Mouse (Mus musculus) CH12.LX (cell line): ENCODE data around the gene Efnb2. TPM values are rescaled to one million over a fixed set of nuclear protein-coding genes. Genes with fewer than 3 reads are reported as not detected.

Experiments used
- DNase-seq: peaks from one replicate; pipeline ENCODE4 v3.0.0-alpha.2; 2013; ENCODE audit errors: extremely low read depth
- H3K27ac ChIP-seq: 2 replicates; pipeline ENCODE4 v1.5.1; 2012; ENCODE audit warnings: low read depth, mild to moderate bottlenecking, control low read depth, moderate library complexity; ENCODE audit not compliant: insufficient read depth
- H3K27me3 ChIP-seq: replicated peaks from 2 replicates; pipeline ENCODE3; 2012; ENCODE audit warnings: inconsistent platforms
- H3K36me3 ChIP-seq, 2 experiments: replicated peaks in 1 of 2; 2 replicates each; pipeline versions ENCODE3 to v1.6.1; 2012; ENCODE audit warnings: inconsistent platforms in 1 of 2, low read length in 1 of 2, mild to moderate bottlenecking in 1 of 2, mixed read lengths in 1 of 2, moderate library complexity in 1 of 2; ENCODE audit not compliant: control insufficient read depth in 1 of 2, insufficient read depth in 1 of 2
- H3K4me1 ChIP-seq, 2 experiments: 2 replicates each; pipeline ENCODE4 v1.6.1; 2012; ENCODE audit warnings: inconsistent platforms in 1 of 2, moderate library complexity in 1 of 2; ENCODE audit not compliant: insufficient read depth in 2 of 2, control insufficient read depth in 1 of 2
- H3K4me2 ChIP-seq: 2 replicates; pipeline ENCODE4 v1.6.1; 2012; ENCODE audit warnings: low read depth, mild to moderate bottlenecking, control low read depth; ENCODE audit not compliant: poor library complexity, insufficient read depth, severe bottlenecking
- H3K4me3 ChIP-seq, 3 experiments: fragments of 150-350 bp in 1 of 3; sonication (generic) in 1 of 3; replicated peaks in 1 of 3; 2 replicates each; pipeline versions ENCODE3 to v1.5.1; 2011 to 2012; ENCODE audit warnings: low read depth in 2 of 3, low read length in 2 of 3, mild to moderate bottlenecking in 2 of 3, moderate library complexity in 2 of 3, control low read depth in 1 of 3, improper control_type of control experiment in 1 of 3, inconsistent platforms in 1 of 3, mixed read lengths in 1 of 3; ENCODE audit not compliant: poor library complexity in 1 of 3
- H3K79me2 ChIP-seq: replicated peaks from 2 replicates; pipeline ENCODE4 v1.6.1; 2012; ENCODE audit warnings: mild to moderate bottlenecking, moderate library complexity; ENCODE audit not compliant: control insufficient read depth, poor library complexity, insufficient read depth, severe bottlenecking; ENCODE audit errors: extremely low read depth
- H3K9ac ChIP-seq: 2 replicates; pipeline ENCODE4 v1.6.1; 2012; ENCODE audit warnings: low read depth, mild to moderate bottlenecking, control low read depth, moderate library complexity; ENCODE audit not compliant: insufficient read depth
- H3K9me3 ChIP-seq: replicated peaks from 2 replicates; pipeline ENCODE3; 2012; ENCODE audit warnings: low read length, inconsistent platforms, mixed read lengths
- BHLHE40 ChIP-seq: IDR thresholded peaks from 2 replicates; pipeline ENCODE4 v1.6.1; 2011; ENCODE audit warnings: mild to moderate bottlenecking, low read depth, low read length, improper control_type of control experiment
- CHD1 ChIP-seq: IDR thresholded peaks from 2 replicates; pipeline ENCODE4 v1.6.1; 2012; ENCODE audit warnings: low read depth, low read length, improper control_type of control experiment, inconsistent platforms
- CHD2 ChIP-seq: IDR thresholded peaks from 2 replicates; pipeline ENCODE4 v1.6.1; 2011; ENCODE audit warnings: low read length, improper control_type of control experiment
- CTCF ChIP-seq, 2 experiments: IDR thresholded peaks in 1 of 2; conservative IDR thresholded peaks in 1 of 2; 2 replicates each; pipeline ENCODE4 v1.5.1; 2011 to 2012; ENCODE audit warnings: low read depth in 2 of 2, low read length in 2 of 2, improper control_type of control experiment in 1 of 2, inconsistent platforms in 1 of 2, mild to moderate bottlenecking in 1 of 2, moderate library complexity in 1 of 2
- EP300 ChIP-seq: IDR thresholded peaks from 2 replicates; pipeline ENCODE4 v1.6.1; 2011; ENCODE audit warnings: low read length, improper control_type of control experiment
- ETS1 ChIP-seq: conservative IDR thresholded peaks from 2 replicates; pipeline ENCODE4 v1.6.1; 2012; ENCODE audit warnings: low read depth, mild to moderate bottlenecking, inconsistent platforms, low read length, improper control_type of control experiment, moderate library complexity
- GABPA ChIP-seq: IDR thresholded peaks from 2 replicates; pipeline ENCODE4 v1.6.1; 2012; ENCODE audit warnings: low read depth, low read length, improper control_type of control experiment, inconsistent platforms; ENCODE audit not compliant: insufficient replicate concordance
- HCFC1 ChIP-seq: IDR thresholded peaks from 2 replicates; pipeline ENCODE4 v1.6.1; 2012; ENCODE audit warnings: low read depth, mild to moderate bottlenecking, inconsistent platforms, low read length, improper control_type of control experiment
- IRF4 ChIP-seq: IDR thresholded peaks from 2 replicates; pipeline ENCODE4 v1.6.1; 2014; ENCODE audit warnings: low read depth, mild to moderate bottlenecking, inconsistent platforms, low read length, improper control_type of control experiment
- JUN ChIP-seq: IDR thresholded peaks from 2 replicates; pipeline ENCODE4 v1.6.1; 2011; ENCODE audit warnings: low read depth, mild to moderate bottlenecking, low read length, improper control_type of control experiment, moderate library complexity; ENCODE audit not compliant: insufficient read depth
- JUND ChIP-seq: conservative IDR thresholded peaks from 2 replicates; pipeline ENCODE4 v1.6.1; 2011; ENCODE audit warnings: low read depth, low read length, improper control_type of control experiment
- KAT2A ChIP-seq: IDR thresholded peaks from 2 replicates; pipeline ENCODE4 v1.6.1; 2012; ENCODE audit warnings: low read length, improper control_type of control experiment, inconsistent platforms; ENCODE audit not compliant: insufficient replicate concordance
- MAFK ChIP-seq: IDR thresholded peaks from 2 replicates; pipeline ENCODE4 v1.6.1; 2011; ENCODE audit warnings: low read length, improper control_type of control experiment; ENCODE audit not compliant: insufficient replicate concordance
- MAX ChIP-seq: IDR thresholded peaks from 2 replicates; pipeline ENCODE4 v1.6.1; 2011; ENCODE audit warnings: low read length, improper control_type of control experiment
- MAZ ChIP-seq: IDR thresholded peaks from 2 replicates; pipeline ENCODE4 v1.6.1; 2012; ENCODE audit warnings: low read depth, mild to moderate bottlenecking, inconsistent platforms, low read length, improper control_type of control experiment, moderate library complexity
- MXI1 ChIP-seq: IDR thresholded peaks from 2 replicates; pipeline ENCODE4 v1.6.1; 2011; ENCODE audit warnings: mild to moderate bottlenecking, low read depth, low read length, improper control_type of control experiment
- NRF1 ChIP-seq: IDR thresholded peaks from 2 replicates; pipeline ENCODE4 v1.6.1; 2014; ENCODE audit warnings: low read depth, mild to moderate bottlenecking, inconsistent platforms, low read length, improper control_type of control experiment, moderate library complexity
- POLR2A ChIP-seq: IDR thresholded peaks from 2 replicates; pipeline ENCODE4 v1.6.1; 2011; ENCODE audit warnings: low read depth, mild to moderate bottlenecking, improper control_type of control experiment, low read length
- RAD21 ChIP-seq: IDR thresholded peaks from 2 replicates; pipeline ENCODE4 v1.6.1; 2011; ENCODE audit warnings: low read depth, mild to moderate bottlenecking, low read length, improper control_type of control experiment, moderate library complexity
- RCOR1 ChIP-seq: conservative IDR thresholded peaks from 2 replicates; pipeline ENCODE4 v1.6.1; 2012; ENCODE audit warnings: low read depth, mild to moderate bottlenecking, inconsistent platforms, low read length, improper control_type of control experiment
- SIN3A ChIP-seq: IDR thresholded peaks from 2 replicates; pipeline ENCODE4 v1.6.1; 2012; ENCODE audit warnings: low read length, improper control_type of control experiment, inconsistent platforms
- SMC3 ChIP-seq: IDR thresholded peaks from 2 replicates; pipeline ENCODE4 v1.6.1; 2011; ENCODE audit warnings: low read depth, low read length, improper control_type of control experiment
- TBP ChIP-seq: conservative IDR thresholded peaks from 2 replicates; pipeline ENCODE4 v1.6.1; 2011; ENCODE audit warnings: low read depth, low read length, improper control_type of control experiment
- TCF12 ChIP-seq: IDR thresholded peaks from 2 replicates; pipeline ENCODE4 v1.6.1; 2014; ENCODE audit warnings: low read depth, mild to moderate bottlenecking, inconsistent platforms, low read length, improper control_type of control experiment
- USF2 ChIP-seq: conservative IDR thresholded peaks from 2 replicates; pipeline ENCODE4 v1.6.1; 2011; ENCODE audit warnings: low read depth, low read length, improper control_type of control experiment
- ZC3H11A ChIP-seq: IDR thresholded peaks from 2 replicates; pipeline ENCODE4 v1.6.1; 2012; ENCODE audit warnings: low read depth, mild to moderate bottlenecking, inconsistent platforms, low read length, improper control_type of control experiment
- ZMIZ1 ChIP-seq: IDR thresholded peaks from 2 replicates; pipeline ENCODE4 v1.6.1; 2012; ENCODE audit warnings: low read depth, mild to moderate bottlenecking, inconsistent platforms, low read length, improper control_type of control experiment
- dilution Hi-C: fragments of 300-500 bp; cut with MboI; formaldehyde crosslinking; loops from 2 replicates; pipeline ENCODE4 v1.14.3; 2020; ENCODE audit warnings: low sequenced_read_pairs; ENCODE audit not compliant: extremely low pct_unique_long_range_greater_than_20kb, extremely low pct_ligation_motif_present
- in situ Hi-C: fragments of 300-500 bp; cut with MboI; formaldehyde crosslinking; loops from 3 replicates; pipeline ENCODE4 v1.14.3; 2019; ENCODE audit warnings: low sequenced_read_pairs, low pct_ligation_motif_present, low pct_unique_long_range_greater_than_20kb, mixed read lengths
- polyA plus RNA-seq: library from polyadenylated mRNA; unstranded; fragments of >175 nt; gene quantifications from 2 replicates; pipeline ENCODE4 v1.2.1, GENCODE M21; 2012; ENCODE audit warnings: low read depth; ENCODE audit not compliant: insufficient read length
- total RNA-seq, 2 experiments: library from RNA; depleted of rRNA; stranded (reverse); fragments of 300-350 nt in 1 of 2; fragments of >200 nt in 1 of 2; gene quantifications; 2 replicates each; pipeline ENCODE4 v1.2.3; 2012 to 2014

Efnb2 gene
- total and polyA plus RNA-seq, 3 experiments, result 0.06 to 0.25 TPM; not detected in 1

DNA sequence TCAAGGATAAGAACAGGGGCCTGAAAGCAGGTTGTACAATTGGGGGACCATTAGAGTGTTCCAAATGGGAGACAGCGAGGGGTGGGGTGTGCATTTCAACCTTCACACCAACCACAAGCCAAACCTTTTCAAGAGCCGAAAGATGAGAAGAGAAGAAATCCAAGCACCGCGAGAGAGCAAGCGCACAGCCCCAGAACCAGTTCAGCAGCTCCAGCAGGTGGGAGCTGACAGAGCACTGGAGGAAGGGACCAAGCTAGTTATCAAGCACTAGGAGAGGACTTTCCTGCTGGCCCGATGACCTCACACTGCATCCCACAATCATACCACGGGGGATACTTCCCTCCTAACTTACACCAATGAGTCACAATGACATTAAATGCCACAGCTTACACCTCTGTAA lies 13.2 kb downstream of the Efnb2 start:
- no peak overlapping the region for H3K4me3 ChIP-seq
- no peak overlapping the region for H3K9ac ChIP-seq
- dilution Hi-C loops (no loop called here), in situ Hi-C loops (no loop called here)
- no peak overlapping the region for H3K27ac ChIP-seq
- no peaks in the 10 kb centered on the region for H3K36me3 ChIP-seq
- H3K9me3 ChIP-seq, result peaks cover 32% of the 10 kb centered on the region
- H3K4me2 ChIP-seq, result no peak overlapping the region
- no peaks in the 10 kb centered on the region for H3K79me2 ChIP-seq
- no peak for TF ChIP-seq JUN
- TF ChIP-seq EP300, result no peak
- TF ChIP-seq, all 38 proteins: peak for 0
- DNase-seq, result no peak
- no peaks in the 10 kb centered on the region for H3K4me1 ChIP-seq
- H3K27me3 ChIP-seq, result no peaks in the 10 kb centered on the region

DNA sequence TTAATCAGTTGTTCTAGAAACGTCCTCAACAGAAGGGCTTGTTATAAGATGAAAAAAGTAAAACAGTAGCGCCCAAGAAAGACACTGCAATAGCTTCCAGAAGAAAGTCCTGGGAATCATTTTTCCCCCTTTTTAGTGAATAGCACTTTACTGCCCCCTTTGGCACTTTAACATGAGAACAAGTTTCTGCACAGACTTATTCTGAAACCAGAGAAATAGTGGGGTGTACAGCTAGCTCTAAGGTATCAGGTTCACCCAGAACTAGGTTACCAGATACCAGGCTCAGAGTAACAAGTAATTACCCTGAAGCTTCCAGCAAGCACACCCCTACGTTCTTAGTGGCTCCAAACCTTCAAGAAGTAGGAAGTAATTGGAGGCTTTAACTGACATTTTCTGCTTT lies 13.7 kb downstream of the Efnb2 start:
- in situ Hi-C loops, result no loop called here
- Histone ChIP-seq H3K4me1 (no peaks in the 10 kb centered on the region), H3K4me2 (no peak overlapping the region), H3K79me2 (no peaks in the 10 kb centered on the region)
- TF ChIP-seq RCOR1 (no peak), ZC3H11A (no peak), NRF1 (no peak), CHD2 (no peak), CTCF (conservative IDR thresholded peaks at IDR 0.05 in 1 of 2, IDR thresholded peaks at IDR 0.05 in 1 of 2; ENCODE audit: low read depth in 2 of 2, low read length in 2 of 2) (no peak), SMC3 (no peak), GABPA (no peak), MXI1 (no peak), USF2 (no peak), IRF4 (no peak), MAFK (no peak)
- TF ChIP-seq, all 38 proteins: peak for 0
- Histone ChIP-seq H3K9ac (no peak overlapping the region), H3K27me3 (no peaks in the 10 kb centered on the region), H3K27ac (no peak overlapping the region), H3K9me3 (peaks cover 34% of the 10 kb centered on the region), H3K4me3 (no peak overlapping the region), H3K36me3 (no peaks in the 10 kb centered on the region)
- dilution Hi-C loops, result no loop called here
- DNase-seq, result no peak

DNA sequence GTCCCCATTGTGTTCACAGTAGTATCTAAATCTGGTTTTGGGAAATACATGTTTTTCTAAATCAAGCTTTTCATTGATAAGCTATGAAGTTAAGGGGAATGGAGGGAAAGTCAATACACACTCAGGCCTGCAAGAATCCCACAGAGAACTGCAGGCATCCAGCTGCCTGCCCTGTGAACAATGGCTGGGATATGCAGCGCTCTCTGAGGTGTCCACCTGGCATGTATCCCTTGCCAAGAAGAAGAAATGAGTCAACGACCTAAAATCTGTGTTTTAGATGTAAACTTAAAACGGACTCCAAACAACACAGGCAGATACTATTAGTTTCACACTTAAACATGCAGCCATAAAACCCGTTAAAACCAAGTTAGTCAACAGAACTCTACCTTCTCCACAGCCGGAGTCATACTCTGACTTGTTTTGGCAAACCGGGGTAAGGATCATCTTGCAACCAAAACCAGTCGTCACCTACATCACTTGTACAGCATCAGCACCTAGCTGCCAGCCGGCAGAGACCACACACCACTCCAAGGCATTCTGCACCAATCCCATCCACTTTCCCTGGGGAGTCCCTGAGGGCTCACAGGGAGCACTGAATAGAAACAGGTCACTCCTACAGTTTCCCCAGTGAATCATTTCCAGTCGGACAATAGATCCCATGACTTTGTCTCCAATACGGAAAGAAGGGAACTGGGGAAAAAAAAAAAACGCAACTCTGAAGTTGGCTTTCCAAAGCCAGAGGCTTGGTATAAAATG lies 16.7 kb downstream of the Efnb2 start:
- no peak overlapping the region for H3K4me3 ChIP-seq
- no peak overlapping the region for H3K4me2 ChIP-seq
- no peaks in the 10 kb centered on the region for H3K36me3 ChIP-seq
- dilution Hi-C loops, result no loop called here
- no peaks in the 10 kb centered on the region for H3K79me2 ChIP-seq
- DNase-seq, result no peak
- peaks cover 36% of the 10 kb centered on the region for H3K9me3 ChIP-seq
- no peak overlapping the region for H3K9ac ChIP-seq
- no peak overlapping the region for H3K27ac ChIP-seq
- in situ Hi-C loops, result no loop called here
- no peaks in the 10 kb centered on the region for H3K27me3 ChIP-seq
- no peaks in the 10 kb centered on the region for H3K4me1 ChIP-seq
- no peak for TF ChIP-seq JUND
- TF ChIP-seq MAZ, result no peak
- no peak for TF ChIP-seq BHLHE40
- TF ChIP-seq SIN3A, result no peak
- no peak for TF ChIP-seq USF2
- no peak for TF ChIP-seq HCFC1
- no peak for TF ChIP-seq TCF12
- no peak for TF ChIP-seq CHD1
- no peak for TF ChIP-seq POLR2A
- TF ChIP-seq ETS1, result no peak
- no peak for TF ChIP-seq ZMIZ1
- no peak for TF ChIP-seq KAT2A
- TF ChIP-seq MAX, result no peak
- TF ChIP-seq RAD21, result no peak
- no peak for TF ChIP-seq TBP
- no peak for TF ChIP-seq MAFK
- no peak for TF ChIP-seq IRF4
